Mouse (Mus musculus): ENCODE data around the gene Nfic.

GRCm38 (mm10) chr10:81392270-81392669 lies 63.2 kb downstream of the Nfic start:
- no peak for TF ChIP-seq TAL1 (IDR thresholded peaks at IDR 0.05; ENCODE audit: low read length)
- TF ChIP-seq CTCF (IDR thresholded peaks at IDR 0.05 in 2 of 3, conservative IDR thresholded peaks at IDR 0.05 in 1 of 3; ENCODE audit: control insufficient read depth in 1 of 3, insufficient read depth in 1 of 3, low read depth in 2 of 3, low read length in 3 of 3, poor library complexity in 1 of 3, severe bottlenecking in 1 of 3) = no peak
- no peak for TF ChIP-seq MAX (IDR thresholded peaks at IDR 0.05; ENCODE audit: low read length)
- no peak for TF ChIP-seq USF2 (IDR thresholded peaks at IDR 0.05; ENCODE audit: borderline replicate concordance in 1 of 2, insufficient read depth in 1 of 2, low read depth in 1 of 2, low read length in 2 of 2)
- TF ChIP-seq POLR2A (IDR thresholded peaks at IDR 0.05; ENCODE audit: control insufficient read depth in 1 of 2, insufficient read depth in 1 of 2, low read depth in 1 of 2, low read length in 2 of 2, poor library complexity in 1 of 2) = no peak
- TF ChIP-seq POLR2AphosphoS2 (IDR thresholded peaks at IDR 0.05; ENCODE audit: low read length) = no peak
- TF ChIP-seq ELF1 (IDR thresholded peaks at IDR 0.05; ENCODE audit: low read depth, low read length) = no peak
- TF ChIP-seq RAD21 (IDR thresholded peaks at IDR 0.05; ENCODE audit: low read depth, low read length) = no peak
- no peak for TF ChIP-seq ETS1 (IDR thresholded peaks at IDR 0.05; ENCODE audit: low read depth, low read length)
- TF ChIP-seq CHD2 (IDR thresholded peaks at IDR 0.05; ENCODE audit: low read length) = no peak
- TF ChIP-seq SIN3A (IDR thresholded peaks at IDR 0.05; ENCODE audit: low read length) = no peak

Data from MEL (cell line).